Mouse (Mus musculus) adrenal gland (tissue): ENCODE data around the gene Sufu.

Source experiments
- intact Hi-C: fragments of 180-260 bp; cut with DNase I; formaldehyde crosslinking; loops from one replicate; pipeline ENCODE4 v1.15.1; 2025

The Sufu gene

GRCm38 (mm10) chr19:46525691-46526631, 129.3 kb downstream of the Sufu start:
- intact Hi-C loops, result no loop called here

GRCm38 (mm10) chr19:46527632-46528528, 131.2 kb downstream of the Sufu start:
- intact Hi-C loops, result no loop called here

- intact Hi-C loops, result no loop called here
These were observed 132.0 kb downstream of the Sufu start for GRCm38 (mm10) chr19:46528529-46529213.

DNA sequence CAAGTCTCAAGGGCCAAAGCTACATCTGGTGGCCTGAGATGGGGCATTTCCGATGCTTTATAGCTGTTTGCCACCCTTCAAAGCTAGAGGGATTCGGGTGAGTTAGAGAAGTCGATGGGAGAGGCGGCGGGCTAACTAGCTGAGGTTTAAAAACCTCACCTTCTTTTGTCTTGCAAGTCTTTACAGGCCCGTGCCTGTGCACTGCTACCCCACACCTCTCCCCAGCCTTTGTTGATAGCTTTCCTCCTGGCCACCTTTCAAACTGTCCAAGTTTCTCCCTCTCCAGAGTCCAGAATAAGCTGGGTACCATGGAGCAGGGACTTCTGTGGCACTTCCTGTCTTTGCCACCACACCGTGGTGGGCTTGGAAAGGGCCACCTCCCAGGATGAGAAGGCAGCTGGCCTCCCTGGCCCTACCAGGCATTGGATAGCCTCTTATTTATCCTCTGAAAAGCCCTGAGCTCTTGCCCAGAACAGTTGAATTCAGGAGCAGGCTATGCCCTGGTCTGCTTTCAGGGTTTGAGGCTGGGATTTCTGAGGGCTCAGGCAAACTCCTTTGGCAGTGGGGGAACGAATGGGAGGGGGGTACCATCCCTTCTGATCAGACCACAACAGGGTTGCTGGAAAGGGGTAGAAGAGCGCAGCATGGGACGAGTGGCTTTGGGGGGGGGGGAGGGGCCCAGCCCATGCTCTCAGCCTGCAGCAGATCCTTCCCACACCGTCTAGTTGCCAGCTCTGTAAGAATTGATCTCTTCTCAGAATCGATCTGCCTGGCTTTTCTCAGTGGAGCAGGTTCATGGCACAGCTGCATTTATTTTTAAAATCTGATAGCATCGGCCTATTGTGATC, 133.1 kb downstream of the Sufu start:
- intact Hi-C loops, result loop anchor here (10.0 kb wide), 1 partner anchor 125 kb away; no protein-coding TSS in a partner anchor

DNA sequence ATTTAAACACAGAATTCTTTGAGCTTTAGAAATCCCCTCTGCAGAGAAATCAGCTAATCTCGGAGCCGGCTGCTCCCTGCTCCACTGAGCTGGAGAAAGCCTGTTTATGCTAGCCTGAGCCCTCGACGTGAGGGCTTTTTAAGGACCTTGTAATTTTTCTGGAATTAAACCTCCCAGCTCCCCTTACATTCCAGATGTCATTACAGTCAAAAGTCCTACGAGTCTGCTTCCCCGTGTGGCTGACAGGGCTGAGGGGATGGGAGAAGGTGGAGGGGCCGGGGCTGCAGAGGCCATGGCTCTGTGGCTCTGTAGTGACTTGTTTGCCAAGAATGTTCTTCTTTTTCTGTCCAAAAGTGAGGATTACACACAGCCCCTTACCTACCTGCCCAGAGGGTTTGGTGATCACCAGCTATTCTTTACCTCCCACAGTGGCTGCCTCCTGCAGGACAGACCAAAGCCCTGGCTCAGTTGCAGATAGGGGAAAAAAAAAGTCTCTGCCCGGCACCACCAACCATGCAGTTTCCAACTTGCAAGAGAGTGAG, 133.8 kb downstream of the Sufu start:
- intact Hi-C loops, result loop anchor here (10.0 kb wide), 1 partner anchor 126 kb away; no protein-coding TSS in a partner anchor

- intact Hi-C loops, result loop anchor here (10.0 kb wide), 1 partner anchor 127 kb away; no protein-coding TSS in a partner anchor
These were observed 134.7 kb downstream of the Sufu start for GRCm38 (mm10) chr19:46531071-46532030.

DNA sequence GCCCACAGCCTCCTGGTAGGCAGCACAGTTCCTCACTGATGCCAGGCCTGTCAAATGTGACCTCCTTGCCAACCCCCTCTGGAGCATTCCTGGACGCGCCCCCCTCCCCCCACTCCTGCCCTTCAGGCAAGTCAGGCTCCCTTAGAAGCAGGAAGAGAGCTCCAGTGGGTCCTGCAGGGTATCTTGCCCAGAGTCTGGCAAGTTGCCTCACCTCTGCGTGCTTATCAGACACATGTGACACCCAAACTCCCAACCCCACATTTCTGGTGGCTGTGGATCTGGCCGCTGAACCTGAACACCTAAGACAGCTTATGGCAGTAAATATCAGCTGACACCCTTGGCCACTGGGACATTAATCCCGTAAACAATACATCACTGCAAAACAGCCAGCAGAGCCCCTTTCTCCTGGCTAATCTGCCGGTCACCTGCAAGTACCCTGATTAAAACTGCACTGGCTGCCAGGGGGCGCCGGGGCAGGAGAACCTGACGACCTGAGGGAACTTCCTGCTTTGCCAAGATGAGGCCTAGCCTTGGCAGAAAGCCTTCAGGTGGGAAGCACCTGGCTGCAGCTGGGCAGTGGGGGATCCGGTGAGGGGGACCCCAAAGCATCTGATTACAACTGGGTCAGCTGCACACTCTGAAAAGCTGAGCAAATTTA, 135.5 kb downstream of the Sufu start:
- intact Hi-C loops, result loop anchor here (10.0 kb wide), 1 partner anchor 127 kb away; no protein-coding TSS in a partner anchor

DNA sequence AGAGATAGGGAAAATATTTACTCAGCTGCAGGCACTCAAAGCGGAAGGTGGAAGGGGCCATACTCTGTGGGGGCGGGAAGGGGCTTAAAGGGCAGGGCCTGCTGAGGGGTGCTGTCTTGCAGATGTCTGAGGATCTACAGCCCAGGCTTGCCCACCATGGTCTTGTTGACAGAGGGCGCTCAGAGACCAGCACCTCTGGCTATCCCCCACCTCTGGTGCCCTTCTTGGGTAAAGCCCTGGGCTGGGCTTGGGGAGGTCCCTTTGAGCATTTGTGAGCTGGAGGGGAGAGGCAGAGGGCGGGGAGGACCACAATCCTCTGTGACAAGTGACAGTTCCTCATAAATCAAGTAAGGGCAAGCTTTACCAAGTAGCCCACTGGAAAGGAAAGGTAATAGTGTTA, 136.4 kb downstream of the Sufu start:
- intact Hi-C loops, result loop anchor here (10.0 kb wide), 1 partner anchor 128 kb away; no protein-coding TSS in a partner anchor

- intact Hi-C loops, result loop anchor here (10.0 kb wide), 1 partner anchor 129 kb away; no protein-coding TSS in a partner anchor
These were observed 136.8 kb downstream of the Sufu start for GRCm38 (mm10) chr19:46533525-46533924.

- intact Hi-C loops, result loop anchor here (10.0 kb wide), 1 partner anchor 130 kb away; no protein-coding TSS in a partner anchor
These were observed 137.9 kb downstream of the Sufu start for GRCm38 (mm10) chr19:46534542-46535098.

DNA sequence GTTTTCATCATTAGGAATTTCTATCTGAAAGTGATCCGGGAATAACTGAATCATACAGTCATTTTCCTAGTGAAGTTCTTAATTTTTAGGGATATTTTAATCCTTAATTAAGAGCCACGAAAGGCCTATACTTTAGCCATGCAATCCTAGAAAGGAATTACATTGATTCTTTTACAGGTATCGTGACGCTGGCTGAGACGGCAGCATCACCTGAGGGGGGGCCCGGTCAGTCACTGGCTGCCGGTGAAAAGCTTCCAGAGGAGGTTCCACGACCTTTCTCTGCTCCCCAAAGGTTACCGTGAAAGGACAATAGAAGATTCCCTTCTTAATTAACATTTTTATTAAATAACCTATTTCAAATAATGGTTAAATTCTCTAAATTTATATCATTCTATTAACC, 140.7 kb downstream of the Sufu start:
- intact Hi-C loops, result loop anchor here (10.0 kb wide), 1 partner anchor 133 kb away; no protein-coding TSS in a partner anchor

DNA sequence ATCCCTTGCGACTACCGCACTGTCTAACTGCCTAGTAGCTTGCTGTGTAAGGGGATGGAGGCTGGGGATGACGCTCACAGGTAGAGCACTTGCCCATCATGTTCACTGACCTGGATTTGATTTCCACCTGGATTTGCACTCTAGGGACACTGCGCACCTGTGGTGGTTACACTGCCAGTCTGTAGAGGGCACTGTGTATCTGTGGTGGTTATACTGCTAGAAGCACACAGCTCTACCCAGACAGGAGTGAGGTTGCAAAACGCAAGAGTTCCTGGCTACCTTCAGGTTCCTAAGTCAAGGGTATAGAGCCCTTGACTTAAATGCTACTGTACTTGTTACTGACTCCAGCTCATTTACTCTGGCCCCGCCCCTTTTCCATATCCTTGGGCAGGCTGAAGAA, 141.5 kb downstream of the Sufu start:
- intact Hi-C loops, result loop anchor here (10.0 kb wide), 1 partner anchor 133 kb away; no protein-coding TSS in a partner anchor
